Mouse (Mus musculus) thymus, adult 2 months (tissue): ENCODE data around the gene Babam2.

Experiments
- CTCF ChIP-seq: fragments of 200-500 bp; IDR thresholded peaks from 2 replicates; pipeline ENCODE4 v1.5.1; 2012; ENCODE audit warnings: mild to moderate bottlenecking, control low read depth, low read length, moderate library complexity, borderline replicate concordance; ENCODE audit not compliant: control insufficient read depth, poor library complexity, insufficient read depth; ENCODE audit errors: extremely low read depth
- POLR2A ChIP-seq: fragments of 200-500 bp; IDR thresholded peaks from 2 replicates; pipeline ENCODE4 v1.6.1; 2012; ENCODE audit warnings: mild to moderate bottlenecking, low read length, control low read depth, moderate library complexity; ENCODE audit not compliant: control insufficient read depth, poor library complexity, insufficient read depth; ENCODE audit errors: extremely low read depth

DNA sequence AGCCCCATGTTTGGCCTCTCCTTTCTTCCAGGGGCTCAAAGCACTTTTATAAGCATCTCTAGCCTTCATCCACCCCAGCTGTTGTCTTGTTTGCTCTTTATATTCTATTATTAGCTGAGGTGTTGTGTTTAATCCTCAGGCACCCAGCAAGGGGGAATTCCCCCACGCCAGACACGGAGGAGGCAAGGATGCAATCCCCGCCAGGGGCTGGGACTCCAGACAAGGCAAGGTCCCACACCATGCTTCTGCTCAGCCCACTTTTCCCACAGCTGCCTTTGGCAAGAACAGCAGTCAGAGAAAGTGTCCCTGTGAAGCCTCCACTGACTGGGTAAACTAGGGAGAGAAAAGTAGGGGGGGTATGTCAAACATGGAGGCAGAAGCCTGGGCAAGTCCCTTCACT, 401.2 kb downstream of the Babam2 start:
- no peak for TF ChIP-seq CTCF
- no peak for TF ChIP-seq POLR2A
